Mouse (Mus musculus): ENCODE data around the gene Magi1. TPM values are rescaled to one million over a fixed set of nuclear protein-coding genes. Genes with fewer than 3 reads are reported as not detected.
A peak's percentile ranks its signal among the peaks of the same experiment; 100 is the strongest.

Gene Magi1
- polyA plus RNA-seq, 1 experiment from 2014 or later, result 6.2 TPM

GRCm38 (mm10) chr6:93771081-93771480, 512.6 kb downstream of the Magi1 start:
- H3K27ac ChIP-seq, result no peak overlapping the region
- 0 out of 2 replicates have a peak, but pooled peaks have one; percentile 36 for ATAC-seq (replicated peaks; ENCODE audit: low FRiP score, low read depth)
- H3K9ac ChIP-seq (ENCODE audit: low read depth, low read length), result no peak overlapping the region

GRCm38 (mm10) chr6:93770283-93771025, 513.3 kb downstream of the Magi1 start:
- Histone ChIP-seq H3K4me1 (replicated peaks; ENCODE audit: insufficient read depth, low read length) (no peaks in the 10 kb centered on the region), H3K36me3 (ENCODE audit: insufficient read depth, low read length) (no peaks in the 10 kb centered on the region), H3K9ac (ENCODE audit: low read depth, low read length) (no peak overlapping the region), H3K27me3 (ENCODE audit: insufficient read depth, low read length) (no peaks in the 10 kb centered on the region), H3K4me2 (ENCODE audit: low read length) (no peak overlapping the region), H3K9me3 (replicated peaks; ENCODE audit: low read length) (no peaks in the 10 kb centered on the region), H3K4me3 (replicated peaks; ENCODE audit: low read depth, low read length) (no peak overlapping the region), H3K27ac (no peak overlapping the region)
- TF ChIP-seq CTCF (IDR thresholded peaks at IDR 0.05; ENCODE audit: low read depth), result no peak
- 85% methylated on average over 5 of the region's 5 CpGs for WGBS
- no peak for DNase-seq (ENCODE audit: low spot score)
- no peak for ATAC-seq (replicated peaks; ENCODE audit: low FRiP score, low read depth)

More at GRCm38 (mm10) chr6:93771081-93771480, 512.6 kb downstream of the Magi1 start:
- H3K4me3 ChIP-seq (replicated peaks; ENCODE audit: low read depth, low read length), result no peak overlapping the region
- H3K4me2 ChIP-seq (ENCODE audit: low read length), result no peak overlapping the region
- H3K27me3 ChIP-seq (ENCODE audit: insufficient read depth, low read length), result no peaks in the 10 kb centered on the region
- H3K36me3 ChIP-seq (ENCODE audit: insufficient read depth, low read length), result no peaks in the 10 kb centered on the region
- H3K4me1 ChIP-seq (replicated peaks; ENCODE audit: insufficient read depth, low read length), result no peaks in the 10 kb centered on the region
- TF ChIP-seq CTCF (IDR thresholded peaks at IDR 0.05; ENCODE audit: low read depth), result no peak
- 56% methylated on average over 4 of the region's 4 CpGs for WGBS
- no peaks in the 10 kb centered on the region for H3K9me3 ChIP-seq (replicated peaks; ENCODE audit: low read length)
- DNase-seq (ENCODE audit: low spot score), result peak; percentile 6

GRCm38 (mm10) chr6:93758114-93758513, 525.6 kb downstream of the Magi1 start:
- Histone ChIP-seq H3K4me3 (replicated peaks; ENCODE audit: low read depth, low read length) (no peak overlapping the region), H3K27ac (no peak overlapping the region), H3K9me3 (replicated peaks; ENCODE audit: low read length) (no peaks in the 10 kb centered on the region), H3K27me3 (ENCODE audit: insufficient read depth, low read length) (no peaks in the 10 kb centered on the region), H3K9ac (ENCODE audit: low read depth, low read length) (no peak overlapping the region), H3K36me3 (ENCODE audit: insufficient read depth, low read length) (no peaks in the 10 kb centered on the region), H3K4me1 (replicated peaks; ENCODE audit: insufficient read depth, low read length) (no peaks in the 10 kb centered on the region), H3K4me2 (ENCODE audit: low read length) (no peak overlapping the region)
- 60% methylated on average over 3 of the region's 3 CpGs for WGBS
- TF ChIP-seq CTCF (IDR thresholded peaks at IDR 0.05; ENCODE audit: low read depth), result no peak
- ATAC-seq (replicated peaks; ENCODE audit: low FRiP score, low read depth) (0 out of 2 replicates have a peak, but pooled peaks have one; percentile 21), DNase-seq (ENCODE audit: low spot score) (peak; percentile 7)

- peak; percentile 99 for TF ChIP-seq CTCF (IDR thresholded peaks at IDR 0.05; ENCODE audit: low read depth)
- Histone ChIP-seq H3K4me2 (ENCODE audit: low read length) (no peak overlapping the region), H3K27ac (0 out of 2 replicates have a peak overlapping the region, but pooled peaks have one; percentile 20)
Observed at GRCm38 (mm10) chr6:93757353-93758087, 526.2 kb downstream of the Magi1 start.

GRCm38 (mm10) chr6:93743145-93743544, 540.6 kb downstream of the Magi1 start:
- WGBS, result 42% methylated on average over 6 of the region's 6 CpGs
- Histone ChIP-seq H3K36me3 (ENCODE audit: insufficient read depth, low read length) (0 out of 2 replicates have a peak, but pooled peaks cover 3% of the 10 kb centered on the region), H3K4me2 (ENCODE audit: low read length) (no peak overlapping the region), H3K27ac (no peak overlapping the region), H3K9me3 (replicated peaks; ENCODE audit: low read length) (no peaks in the 10 kb centered on the region), H3K27me3 (ENCODE audit: insufficient read depth, low read length) (no peaks in the 10 kb centered on the region), H3K4me1 (replicated peaks; ENCODE audit: insufficient read depth, low read length) (no peaks in the 10 kb centered on the region), H3K9ac (ENCODE audit: low read depth, low read length) (no peak overlapping the region), H3K4me3 (replicated peaks; ENCODE audit: low read depth, low read length) (no peak overlapping the region)
- no peak for TF ChIP-seq CTCF (IDR thresholded peaks at IDR 0.05; ENCODE audit: low read depth)
- DNase-seq (ENCODE audit: low spot score) (no peak), ATAC-seq (replicated peaks; ENCODE audit: low FRiP score, low read depth) (no peak)

More at GRCm38 (mm10) chr6:93757353-93758087, 526.2 kb downstream of the Magi1 start:
- H3K9ac ChIP-seq (ENCODE audit: low read depth, low read length), result no peak overlapping the region
- peak; percentile 91 for ATAC-seq (replicated peaks; ENCODE audit: low FRiP score, low read depth)
- H3K4me3 ChIP-seq (replicated peaks; ENCODE audit: low read depth, low read length), result no peak overlapping the region
- DNase-seq (ENCODE audit: low spot score), result peak; percentile 98
- no peaks in the 10 kb centered on the region for H3K4me1 ChIP-seq (replicated peaks; ENCODE audit: insufficient read depth, low read length)
- H3K27me3 ChIP-seq (ENCODE audit: insufficient read depth, low read length), result no peaks in the 10 kb centered on the region
- H3K9me3 ChIP-seq (replicated peaks; ENCODE audit: low read length), result no peaks in the 10 kb centered on the region
- whole genome bisulfite sequencing, result 29% methylated on average over 11 of the region's 11 CpGs
- H3K36me3 ChIP-seq (ENCODE audit: insufficient read depth, low read length), result no peaks in the 10 kb centered on the region

GRCm38 (mm10) chr6:93739786-93740185, 543.9 kb downstream of the Magi1 start:
- H3K4me2 ChIP-seq (ENCODE audit: low read length), result no peak overlapping the region
- ATAC-seq (replicated peaks; ENCODE audit: low FRiP score, low read depth), result no peak
- H3K4me1 ChIP-seq (replicated peaks; ENCODE audit: insufficient read depth, low read length), result no peaks in the 10 kb centered on the region
- H3K9me3 ChIP-seq (replicated peaks; ENCODE audit: low read length), result no peaks in the 10 kb centered on the region
- H3K27ac ChIP-seq, result no peak overlapping the region
- 81% methylated on average over 3 of the region's 3 CpGs for WGBS
- no peaks in the 10 kb centered on the region for H3K27me3 ChIP-seq (ENCODE audit: insufficient read depth, low read length)
- no peak for TF ChIP-seq CTCF (IDR thresholded peaks at IDR 0.05; ENCODE audit: low read depth)
- no peak overlapping the region for H3K9ac ChIP-seq (ENCODE audit: low read depth, low read length)
- H3K36me3 ChIP-seq (ENCODE audit: insufficient read depth, low read length), result no peaks in the 10 kb centered on the region
- no peak overlapping the region for H3K4me3 ChIP-seq (replicated peaks; ENCODE audit: low read depth, low read length)
- no peak for DNase-seq (ENCODE audit: low spot score)

Data from kidney, postnatal 0 days (tissue).